Mouse (Mus musculus): ENCODE results near the gene Kdm3a. TPM values are rescaled to one million over a fixed set of nuclear protein-coding genes. Genes with fewer than 3 reads are reported as not detected.

Kdm3a gene
- total and polyA plus RNA-seq, 2 experiments from 2014 or later: 16.6 to 50.9 TPM

GRCm38 (mm10) chr6:71655835-71656234 lies 23.0 kb upstream of the Kdm3a start:
- Histone ChIP-seq H3K9me3 (replicated peaks; ENCODE audit: control insufficient read depth, low read length) (no peaks in the 10 kb centered on the region), H3K27ac (ENCODE audit: low read depth) (no peak overlapping the region), H3K4me2 (ENCODE audit: low read depth, low read length) (no peak overlapping the region), H3K36me3 (replicated peaks; ENCODE audit: control insufficient read depth, insufficient read depth, low read length) (no peaks in the 10 kb centered on the region), H3K9ac (replicated peaks; ENCODE audit: low read depth, low read length) (no peak overlapping the region), H3K27me3 (ENCODE audit: control insufficient read depth, insufficient read depth, low read length) (no peaks in the 10 kb centered on the region), H3K4me1 (ENCODE audit: control insufficient read depth, insufficient read depth) (peaks cover 12% of the 10 kb centered on the region; the same call in 1 of the 2 replicates), H3K4me3 (ENCODE audit: low read depth, low read length) (no peak overlapping the region)
- TF ChIP-seq CTCF (IDR thresholded peaks at IDR 0.05; ENCODE audit: low read depth) (no peak), EP300 (IDR thresholded peaks at IDR 0.05; ENCODE audit: low read depth) (no peak)
- ATAC-seq (ENCODE audit: insufficient read depth, low read depth): no peak
- peak; percentile 41 for DNase-seq (ENCODE audit: low spot score)
- 38% methylated on average over 3 of the region's 3 CpGs for WGBS

DNA sequence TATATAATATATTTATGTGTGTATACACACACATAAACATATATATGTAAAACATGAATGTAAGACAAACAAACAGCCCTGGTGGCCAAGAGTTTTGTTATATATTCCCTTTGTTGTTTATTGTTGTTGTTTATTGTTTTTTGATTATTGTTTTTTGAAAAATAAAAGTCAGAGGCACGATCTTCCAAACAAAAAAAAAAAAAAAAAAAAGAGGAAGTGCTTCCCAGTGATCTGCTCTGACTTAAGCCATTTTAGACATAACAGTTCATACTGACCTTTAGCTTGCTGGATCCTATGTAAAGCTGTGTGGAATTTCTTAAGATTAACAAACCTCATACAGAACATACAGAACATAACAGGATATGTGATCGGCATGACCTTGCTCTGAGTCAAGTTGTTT lies 19.1 kb upstream of the Kdm3a start:
- no peak for TF ChIP-seq CTCF (IDR thresholded peaks at IDR 0.05; ENCODE audit: low read depth)
- peaks cover 10% of the 10 kb centered on the region; the same call in 1 of the 2 replicates for H3K4me1 ChIP-seq (ENCODE audit: control insufficient read depth, insufficient read depth)
- H3K9me3 ChIP-seq (replicated peaks; ENCODE audit: control insufficient read depth, low read length): no peaks in the 10 kb centered on the region
- ATAC-seq (ENCODE audit: insufficient read depth, low read depth) (no peak), DNase-seq (ENCODE audit: low spot score) (no peak)
- H3K36me3 ChIP-seq (replicated peaks; ENCODE audit: control insufficient read depth, insufficient read depth, low read length): no peaks in the 10 kb centered on the region
- no peak overlapping the region for H3K4me3 ChIP-seq (ENCODE audit: low read depth, low read length)
- no peak overlapping the region for H3K4me2 ChIP-seq (ENCODE audit: low read depth, low read length)
- WGBS: 78% methylated on average over 2 of the region's 2 CpGs
- no peak overlapping the region for H3K27ac ChIP-seq (ENCODE audit: low read depth)
- no peaks in the 10 kb centered on the region for H3K27me3 ChIP-seq (ENCODE audit: control insufficient read depth, insufficient read depth, low read length)
- no peak overlapping the region for H3K9ac ChIP-seq (replicated peaks; ENCODE audit: low read depth, low read length)

- Histone ChIP-seq H3K36me3 (replicated peaks; ENCODE audit: control insufficient read depth, insufficient read depth, low read length) (peaks cover 15% of the 10 kb centered on the region), H3K9ac (replicated peaks; ENCODE audit: low read depth, low read length) (peak overlapping the region; percentile 85), H3K27ac (ENCODE audit: low read depth) (peak overlapping the region; percentile 100), H3K9me3 (replicated peaks; ENCODE audit: control insufficient read depth, low read length) (0 out of 2 replicates have a peak, but pooled peaks cover 4% of the 10 kb centered on the region), H3K4me2 (ENCODE audit: low read depth, low read length) (peak overlapping the region; percentile 83), H3K4me1 (ENCODE audit: control insufficient read depth, insufficient read depth) (peaks cover 24% of the 10 kb centered on the region), H3K4me3 (ENCODE audit: low read depth, low read length) (peak overlapping the region; percentile 76), H3K27me3 (ENCODE audit: control insufficient read depth, insufficient read depth, low read length) (no peaks in the 10 kb centered on the region)
- 2% methylated on average over 37 of the region's 41 CpGs for WGBS
- TF ChIP-seq CTCF (IDR thresholded peaks at IDR 0.05; ENCODE audit: low read depth) (no peak), EP300 (IDR thresholded peaks at IDR 0.05; ENCODE audit: low read depth) (no peak)
- peak; percentile 50 for ATAC-seq (ENCODE audit: insufficient read depth, low read depth)
- DNase-seq (ENCODE audit: low spot score): peak; percentile 37
Observed at GRCm38 (mm10) chr6:71632486-71632828, 333 bp downstream of the Kdm3a start.

DNA sequence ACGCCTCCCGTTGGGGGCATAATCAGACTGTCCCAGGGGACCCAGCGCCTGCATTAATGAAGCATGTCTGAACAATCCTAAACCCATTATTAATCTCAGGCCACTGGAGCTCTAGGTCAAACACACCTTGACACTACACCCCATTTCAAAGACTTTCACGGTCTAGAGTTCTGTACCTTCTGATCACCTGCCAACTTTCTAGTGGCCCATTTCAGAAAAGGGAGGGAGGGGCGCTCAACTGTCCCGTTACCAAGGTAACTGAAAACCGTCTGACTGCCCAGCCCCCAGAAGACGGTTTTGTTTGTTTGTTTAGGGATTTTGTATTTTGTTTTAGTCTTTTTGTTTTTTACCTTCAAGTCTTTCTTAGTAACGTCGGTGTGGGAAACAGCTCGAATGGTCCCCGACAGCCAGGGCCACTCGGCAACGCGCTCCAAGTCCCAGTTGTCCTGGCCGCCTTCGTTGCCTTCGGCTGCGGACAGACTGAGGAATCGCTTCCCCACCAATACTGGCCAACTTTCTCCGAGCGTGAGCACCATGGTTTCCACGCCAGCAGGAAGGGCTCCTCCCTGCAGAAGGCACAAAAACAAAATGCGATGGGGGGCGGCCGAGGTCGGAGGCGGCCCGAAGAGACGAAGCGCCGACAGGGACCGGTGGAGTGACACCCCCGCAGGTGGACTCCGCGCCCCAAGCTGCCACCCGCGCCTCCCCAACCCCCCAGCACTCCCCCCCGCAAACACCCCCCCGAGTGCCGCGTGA lies 906 bp downstream of the Kdm3a start:
- H3K4me2 ChIP-seq (ENCODE audit: low read depth, low read length): peak overlapping the region; percentile 83
- peak overlapping the region; percentile 85 for H3K9ac ChIP-seq (replicated peaks; ENCODE audit: low read depth, low read length)
- H3K27me3 ChIP-seq (ENCODE audit: control insufficient read depth, insufficient read depth, low read length): no peaks in the 10 kb centered on the region
- TF ChIP-seq EP300 (IDR thresholded peaks at IDR 0.05; ENCODE audit: low read depth) (no peak), CTCF (IDR thresholded peaks at IDR 0.05; ENCODE audit: low read depth) (no peak)
- 1% methylated on average over 35 of the region's 42 CpGs for WGBS
- peak overlapping the region; percentile 100 for H3K27ac ChIP-seq (ENCODE audit: low read depth)
- H3K4me1 ChIP-seq (ENCODE audit: control insufficient read depth, insufficient read depth): peaks cover 24% of the 10 kb centered on the region
- peak overlapping the region; percentile 76 for H3K4me3 ChIP-seq (ENCODE audit: low read depth, low read length)
- ATAC-seq (ENCODE audit: insufficient read depth, low read depth) (peak; percentile 0; the same call in 1 of the 2 replicates), DNase-seq (ENCODE audit: low spot score) (no peak)
- H3K9me3 ChIP-seq (replicated peaks; ENCODE audit: control insufficient read depth, low read length): 0 out of 2 replicates have a peak, but pooled peaks cover 4% of the 10 kb centered on the region
- peaks cover 15% of the 10 kb centered on the region for H3K36me3 ChIP-seq (replicated peaks; ENCODE audit: control insufficient read depth, insufficient read depth, low read length)

DNA sequence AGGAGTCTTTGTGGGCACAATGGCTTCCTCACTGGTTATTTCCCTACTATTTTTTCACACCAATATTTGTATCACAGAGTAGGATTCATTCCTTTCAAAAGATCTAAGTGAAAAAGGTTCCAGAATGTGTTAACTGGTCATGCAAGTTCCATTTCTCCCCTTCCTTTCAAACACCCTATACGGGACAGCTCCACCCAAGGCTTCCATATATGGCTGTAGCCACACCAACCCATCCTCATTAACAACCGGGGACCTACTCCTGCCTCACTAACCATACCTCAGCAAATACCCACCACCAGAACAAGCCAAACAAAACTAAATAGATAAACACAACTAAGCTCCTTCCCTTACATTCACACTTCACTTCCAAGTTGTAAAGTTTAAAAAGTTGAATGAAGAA lies 1.6 kb downstream of the Kdm3a start:
- TF ChIP-seq EP300 (IDR thresholded peaks at IDR 0.05; ENCODE audit: low read depth): no peak
- TF ChIP-seq CTCF (IDR thresholded peaks at IDR 0.05; ENCODE audit: low read depth): no peak
- 3% methylated on average over 2 of the region's 2 CpGs for WGBS
- no peaks in the 10 kb centered on the region for H3K27me3 ChIP-seq (ENCODE audit: control insufficient read depth, insufficient read depth, low read length)
- H3K36me3 ChIP-seq (replicated peaks; ENCODE audit: control insufficient read depth, insufficient read depth, low read length): peaks cover 20% of the 10 kb centered on the region
- H3K4me1 ChIP-seq (ENCODE audit: control insufficient read depth, insufficient read depth): peaks cover 24% of the 10 kb centered on the region
- no peak for ATAC-seq (ENCODE audit: insufficient read depth, low read depth)
- peak overlapping the region; percentile 85 for H3K9ac ChIP-seq (replicated peaks; ENCODE audit: low read depth, low read length)
- 0 out of 2 replicates have a peak, but pooled peaks cover 4% of the 10 kb centered on the region for H3K9me3 ChIP-seq (replicated peaks; ENCODE audit: control insufficient read depth, low read length)
- no peak for DNase-seq (ENCODE audit: low spot score)
- no peak overlapping the region for H3K27ac ChIP-seq (ENCODE audit: low read depth)
- peak overlapping the region; percentile 83 for H3K4me2 ChIP-seq (ENCODE audit: low read depth, low read length)
- H3K4me3 ChIP-seq (ENCODE audit: low read depth, low read length): peak overlapping the region; percentile 76

- peaks cover 43% of the 10 kb centered on the region for H3K36me3 ChIP-seq (replicated peaks; ENCODE audit: control insufficient read depth, insufficient read depth, low read length)
- peaks cover 24% of the 10 kb centered on the region for H3K4me1 ChIP-seq (ENCODE audit: control insufficient read depth, insufficient read depth)
- no peak for ATAC-seq (ENCODE audit: insufficient read depth, low read depth)
Observed at GRCm38 (mm10) chr6:71627325-71627724, 5.5 kb downstream of the Kdm3a start.

More at GRCm38 (mm10) chr6:71627325-71627724, 5.5 kb downstream of the Kdm3a start:
- H3K4me3 ChIP-seq (ENCODE audit: low read depth, low read length): no peak overlapping the region
- no peaks in the 10 kb centered on the region for H3K9me3 ChIP-seq (replicated peaks; ENCODE audit: control insufficient read depth, low read length)
- no peak overlapping the region for H3K27ac ChIP-seq (ENCODE audit: low read depth)
- H3K4me2 ChIP-seq (ENCODE audit: low read depth, low read length): no peak overlapping the region
- H3K27me3 ChIP-seq (ENCODE audit: control insufficient read depth, insufficient read depth, low read length): no peaks in the 10 kb centered on the region
- DNase-seq (ENCODE audit: low spot score): no peak
- no peak overlapping the region for H3K9ac ChIP-seq (replicated peaks; ENCODE audit: low read depth, low read length)
- no peak for TF ChIP-seq EP300 (IDR thresholded peaks at IDR 0.05; ENCODE audit: low read depth)
- no peak for TF ChIP-seq CTCF (IDR thresholded peaks at IDR 0.05; ENCODE audit: low read depth)

Measured in heart, postnatal 0 days (tissue).